Mouse (Mus musculus): ENCODE results near the gene 1600002K03Rik. TPM values are rescaled to one million over a fixed set of nuclear protein-coding genes. Genes with fewer than 3 reads are reported as not detected.

1600002K03Rik gene
- polyA plus RNA-seq, 1 experiment, result 8.4 TPM

DNA sequence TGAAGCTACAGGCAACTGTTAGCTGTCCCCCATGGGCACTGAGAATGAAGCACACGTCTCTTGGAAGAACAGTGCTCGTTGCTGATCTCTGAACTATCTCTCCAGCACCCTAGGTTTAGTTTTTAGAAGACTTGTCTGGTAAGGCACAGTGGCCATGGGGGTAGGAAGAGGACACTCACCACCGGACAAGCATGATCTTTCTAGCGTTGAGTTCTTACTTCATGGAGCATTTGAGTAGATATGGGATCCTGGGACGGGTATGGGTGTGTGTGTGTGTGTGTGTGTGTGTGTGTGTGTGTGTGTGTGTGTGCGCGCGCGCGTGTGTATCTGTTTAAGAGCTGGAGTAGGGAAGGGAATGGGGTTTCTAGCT is 32.1 kb upstream of the 1600002K03Rik start, which contains the start of gene Cbarp:
TSS of gene Cbarp (minus strand) at position 170 of the 370 bp plus-strand sequence.
- Histone ChIP-seq H3K4me3 (ENCODE audit: insufficient read depth, low read length) (peak within 1 kb of the TSS; percentile 25), H3K4me1 (ENCODE audit: control insufficient read depth, insufficient read depth, low read length) (0 out of 2 replicates have a peak, but pooled peaks cover 2% of the 10 kb centered on the region), H3K27ac (ENCODE audit: insufficient read depth, low read length) (peak within 1 kb of the TSS; percentile 81)
- TF ChIP-seq CTCF (IDR thresholded peaks at IDR 0.05; ENCODE audit: borderline replicate concordance, insufficient read depth, low read length), result no peak
- TF ChIP-seq POLR2A (IDR thresholded peaks at IDR 0.05; ENCODE audit: low read depth, low read length), result no peak

DNA sequence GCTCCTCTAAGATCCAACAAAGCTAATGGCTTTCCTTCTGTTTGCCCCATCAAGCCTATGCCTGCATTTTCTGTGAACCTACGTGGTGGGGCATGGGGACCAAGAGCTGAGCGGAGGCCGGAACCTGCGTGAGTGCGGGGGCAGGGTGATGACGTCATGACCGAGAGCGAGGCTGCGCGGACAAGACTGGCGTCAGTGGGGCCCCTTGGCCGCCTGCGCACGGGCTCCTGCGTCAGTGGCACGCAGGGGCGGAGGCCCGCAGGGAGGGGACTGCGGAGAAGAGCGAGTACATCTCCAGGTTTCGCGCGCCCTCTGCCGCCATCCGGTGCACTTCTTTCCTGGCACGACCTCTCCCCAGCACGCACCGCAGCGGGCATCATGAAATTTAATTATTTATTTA is 31.5 kb upstream of the 1600002K03Rik start:
- Histone ChIP-seq H3K4me3 (ENCODE audit: insufficient read depth, low read length) (peak overlapping the region; percentile 25), H3K27ac (ENCODE audit: insufficient read depth, low read length) (peak overlapping the region; percentile 81), H3K4me1 (ENCODE audit: control insufficient read depth, insufficient read depth, low read length) (0 out of 2 replicates have a peak, but pooled peaks cover 2% of the 10 kb centered on the region)
- TF ChIP-seq POLR2A (IDR thresholded peaks at IDR 0.05; ENCODE audit: low read depth, low read length), result peak; percentile 64
- peak; percentile 83 for TF ChIP-seq CTCF (IDR thresholded peaks at IDR 0.05; ENCODE audit: borderline replicate concordance, insufficient read depth, low read length)

DNA sequence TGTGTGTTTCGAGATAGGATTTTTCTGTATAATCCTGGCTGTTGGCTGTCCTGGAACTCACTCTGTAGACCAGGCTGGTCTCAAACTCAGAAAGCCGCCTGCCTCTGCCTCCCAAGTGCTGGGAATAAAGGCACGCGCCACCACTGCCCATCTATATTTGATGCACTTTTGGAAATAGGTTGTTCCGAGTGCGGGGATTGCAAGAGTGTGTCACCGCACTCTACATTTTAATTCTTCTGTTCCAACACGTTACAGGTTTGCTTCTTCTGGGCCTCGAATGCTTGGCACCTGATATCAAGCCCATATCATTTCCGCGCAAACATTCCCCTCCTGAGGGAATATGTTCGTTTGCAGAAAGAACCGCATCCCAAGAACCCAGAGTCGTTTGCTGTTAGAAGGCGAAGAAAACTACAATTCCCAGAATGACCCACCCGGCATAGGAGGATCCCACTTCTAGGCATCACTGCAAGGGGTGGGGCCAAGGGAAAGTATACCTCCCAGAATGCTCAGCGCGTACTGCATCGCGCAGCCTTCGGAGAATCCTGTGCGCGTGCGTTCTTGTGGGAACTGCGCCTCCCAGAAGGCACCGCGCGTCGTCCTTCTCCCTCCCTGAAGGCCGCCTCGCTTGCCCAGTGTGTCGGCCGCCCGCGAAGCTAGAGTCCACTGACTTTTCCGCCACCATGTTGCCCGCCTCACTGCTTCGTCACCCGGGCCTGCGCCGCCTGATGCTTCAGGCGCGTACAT is 30.8 kb upstream of the 1600002K03Rik start:
- Histone ChIP-seq H3K4me1 (ENCODE audit: control insufficient read depth, insufficient read depth, low read length) (peaks cover 4% of the 10 kb centered on the region; the same call in 1 of the 2 replicates), H3K4me3 (ENCODE audit: insufficient read depth, low read length) (peak overlapping the region; percentile 83), H3K27ac (ENCODE audit: insufficient read depth, low read length) (peak overlapping the region; percentile 76)
- TF ChIP-seq CTCF (IDR thresholded peaks at IDR 0.05; ENCODE audit: borderline replicate concordance, insufficient read depth, low read length) (no peak), POLR2A (IDR thresholded peaks at IDR 0.05; ENCODE audit: low read depth, low read length) (peak; percentile 84)

DNA sequence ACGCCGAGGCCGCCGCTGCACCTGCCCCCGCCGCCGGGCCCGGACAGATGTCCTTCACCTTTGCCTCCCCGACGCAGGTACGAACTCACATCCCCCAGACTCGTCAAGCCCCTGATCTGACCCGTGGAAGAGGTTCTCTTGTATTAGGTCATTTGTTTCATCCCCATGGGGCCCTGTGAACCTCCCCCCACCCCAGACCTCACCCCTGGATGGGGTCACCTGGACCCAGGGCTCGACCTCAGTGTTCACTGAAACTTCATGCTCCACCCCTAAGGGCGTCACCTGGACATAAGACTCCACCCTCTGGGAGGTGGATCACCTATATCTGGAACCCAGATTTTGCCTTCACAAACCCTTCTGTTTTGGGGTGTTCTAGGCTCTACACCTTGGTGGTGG is 30.2 kb upstream of the 1600002K03Rik start:
- H3K4me3 ChIP-seq (ENCODE audit: insufficient read depth, low read length), result peak overlapping the region; percentile 83
- H3K4me1 ChIP-seq (ENCODE audit: control insufficient read depth, insufficient read depth, low read length), result peaks cover 4% of the 10 kb centered on the region; the same call in 1 of the 2 replicates
- TF ChIP-seq CTCF (IDR thresholded peaks at IDR 0.05; ENCODE audit: borderline replicate concordance, insufficient read depth, low read length), result no peak
- no peak for TF ChIP-seq POLR2A (IDR thresholded peaks at IDR 0.05; ENCODE audit: low read depth, low read length)
- peak overlapping the region; percentile 62 for H3K27ac ChIP-seq (ENCODE audit: insufficient read depth, low read length)

DNA sequence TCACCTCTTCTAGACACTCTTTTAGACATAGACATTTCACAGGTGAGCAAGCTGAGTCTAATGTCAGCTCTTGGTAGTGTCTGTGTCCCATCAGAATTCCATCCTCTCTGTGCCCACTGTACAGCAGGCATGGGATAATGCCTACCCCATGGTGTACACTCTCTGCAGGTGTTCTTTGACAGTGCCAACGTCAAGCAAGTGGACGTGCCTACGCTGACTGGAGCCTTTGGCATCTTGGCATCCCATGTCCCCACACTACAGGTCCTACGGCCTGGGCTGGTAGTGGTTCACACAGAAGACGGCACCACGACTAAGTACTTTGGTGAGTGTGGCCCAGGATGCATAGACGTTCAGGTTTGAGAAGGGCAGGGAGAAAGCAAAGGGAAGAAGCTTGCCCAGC is 29.1 kb upstream of the 1600002K03Rik start:
- Histone ChIP-seq H3K27ac (ENCODE audit: insufficient read depth, low read length) (no peak overlapping the region), H3K4me3 (ENCODE audit: insufficient read depth, low read length) (no peak overlapping the region), H3K4me1 (ENCODE audit: control insufficient read depth, insufficient read depth, low read length) (peaks cover 2% of the 10 kb centered on the region; the same call in 1 of the 2 replicates)
- TF ChIP-seq POLR2A (IDR thresholded peaks at IDR 0.05; ENCODE audit: low read depth, low read length) (no peak), CTCF (IDR thresholded peaks at IDR 0.05; ENCODE audit: borderline replicate concordance, insufficient read depth, low read length) (no peak)

DNA sequence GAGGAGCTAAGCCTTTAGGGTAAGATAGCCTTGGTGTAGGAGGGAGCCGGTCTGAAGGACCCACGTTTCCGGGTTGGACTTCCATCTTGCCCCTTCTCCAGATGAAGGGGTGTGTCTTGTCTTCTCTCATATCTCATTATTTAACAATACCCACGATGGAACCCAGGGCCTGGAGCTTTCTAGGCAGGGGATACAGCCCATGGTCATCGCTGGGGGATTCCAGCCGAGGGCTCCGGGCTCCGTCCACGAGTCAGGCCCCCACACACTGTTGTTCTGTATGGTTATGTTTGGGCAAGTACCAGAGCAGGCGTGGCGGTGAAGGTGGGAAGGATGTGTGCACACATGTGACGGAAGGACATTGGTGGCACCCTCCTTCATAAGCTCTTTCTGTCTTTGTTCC is 28.6 kb upstream of the 1600002K03Rik start:
- H3K4me3 ChIP-seq (ENCODE audit: insufficient read depth, low read length), result no peak overlapping the region

DNA sequence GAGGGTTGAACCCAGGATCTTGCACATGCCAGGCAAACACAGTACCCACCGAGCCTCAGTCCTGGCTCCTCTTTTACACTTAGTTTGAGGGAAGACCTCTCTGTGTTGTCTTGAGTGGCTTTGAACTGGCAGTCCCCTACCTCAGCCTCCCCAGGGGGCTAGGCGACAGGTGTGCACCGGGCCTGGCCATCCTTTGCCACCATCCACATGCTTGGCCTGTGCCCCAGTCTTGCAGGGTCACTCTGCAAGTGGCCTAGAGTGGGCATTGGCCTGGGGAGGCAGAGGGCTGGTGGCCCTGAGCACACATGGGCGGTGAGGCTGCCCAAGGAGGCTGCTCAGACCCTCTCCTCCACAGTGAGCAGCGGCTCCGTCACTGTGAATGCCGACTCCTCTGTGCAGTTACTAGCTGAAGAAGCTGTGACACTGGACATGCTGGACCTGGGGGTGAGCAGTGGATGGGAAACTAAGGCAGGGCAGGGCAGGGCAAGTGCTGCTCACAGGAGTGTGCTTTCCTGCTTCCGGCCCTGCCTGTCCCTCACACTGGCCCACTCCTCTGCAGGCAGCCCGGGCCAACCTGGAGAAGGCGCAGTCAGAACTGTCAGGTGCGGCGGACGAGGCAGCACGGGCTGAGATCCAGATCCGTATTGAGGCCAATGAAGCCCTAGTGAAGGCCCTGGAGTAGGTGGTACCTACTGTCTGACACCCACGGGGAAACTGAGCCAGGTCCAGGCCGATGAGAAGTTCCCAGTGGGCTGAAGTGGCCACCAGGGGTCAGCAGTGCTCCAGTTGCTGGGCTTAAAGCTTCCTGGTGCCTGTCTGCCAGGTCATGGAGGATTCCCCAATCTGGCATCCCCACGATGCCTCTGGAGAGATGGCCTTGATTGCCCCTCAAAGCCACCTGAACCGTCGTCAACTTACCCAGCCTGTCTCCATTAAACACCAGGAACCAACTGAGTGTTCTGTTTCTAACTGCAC is 27.6 kb upstream of the 1600002K03Rik start:
- TF ChIP-seq POLR2A (IDR thresholded peaks at IDR 0.05; ENCODE audit: low read depth, low read length) (no peak), CTCF (IDR thresholded peaks at IDR 0.05; ENCODE audit: borderline replicate concordance, insufficient read depth, low read length) (peak; percentile 74)
- Histone ChIP-seq H3K4me1 (ENCODE audit: control insufficient read depth, insufficient read depth, low read length) (peaks cover 2% of the 10 kb centered on the region; the same call in 1 of the 2 replicates), H3K27ac (ENCODE audit: insufficient read depth, low read length) (no peak overlapping the region), H3K4me3 (ENCODE audit: insufficient read depth, low read length) (no peak overlapping the region)

More for the DNA sequence above, 28.6 kb upstream of the 1600002K03Rik start:
- Histone ChIP-seq H3K4me1 (ENCODE audit: control insufficient read depth, insufficient read depth, low read length) (peaks cover 2% of the 10 kb centered on the region; the same call in 1 of the 2 replicates), H3K27ac (ENCODE audit: insufficient read depth, low read length) (no peak overlapping the region)
- TF ChIP-seq POLR2A (IDR thresholded peaks at IDR 0.05; ENCODE audit: low read depth, low read length) (no peak), CTCF (IDR thresholded peaks at IDR 0.05; ENCODE audit: borderline replicate concordance, insufficient read depth, low read length) (no peak)

DNA sequence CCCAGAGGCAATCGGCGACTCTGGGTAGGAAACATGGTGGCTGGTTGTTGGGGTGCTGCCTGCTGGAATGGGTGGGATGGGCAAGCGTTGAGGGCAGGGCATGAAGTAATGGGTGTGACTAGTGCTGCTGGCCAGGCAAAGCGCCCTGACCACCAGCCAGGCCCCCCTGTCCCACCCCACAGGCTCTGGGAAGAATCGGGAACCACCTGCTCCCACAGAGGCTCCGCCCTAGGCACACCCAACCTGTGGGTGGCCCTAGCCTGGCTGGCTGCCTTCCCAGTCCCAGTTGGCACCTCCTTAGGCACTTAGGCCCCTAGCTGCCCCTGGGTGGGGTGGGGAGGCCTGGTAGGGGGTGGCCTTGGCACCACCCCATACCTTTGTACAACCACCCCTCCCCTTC is 26.8 kb upstream of the 1600002K03Rik start:
- TF ChIP-seq POLR2A (IDR thresholded peaks at IDR 0.05; ENCODE audit: low read depth, low read length), result no peak
- no peak for TF ChIP-seq CTCF (IDR thresholded peaks at IDR 0.05; ENCODE audit: borderline replicate concordance, insufficient read depth, low read length)
- no peak overlapping the region for H3K4me3 ChIP-seq (ENCODE audit: insufficient read depth, low read length)
- peaks cover 2% of the 10 kb centered on the region; the same call in 1 of the 2 replicates for H3K4me1 ChIP-seq (ENCODE audit: control insufficient read depth, insufficient read depth, low read length)
- no peak overlapping the region for H3K27ac ChIP-seq (ENCODE audit: insufficient read depth, low read length)

DNA sequence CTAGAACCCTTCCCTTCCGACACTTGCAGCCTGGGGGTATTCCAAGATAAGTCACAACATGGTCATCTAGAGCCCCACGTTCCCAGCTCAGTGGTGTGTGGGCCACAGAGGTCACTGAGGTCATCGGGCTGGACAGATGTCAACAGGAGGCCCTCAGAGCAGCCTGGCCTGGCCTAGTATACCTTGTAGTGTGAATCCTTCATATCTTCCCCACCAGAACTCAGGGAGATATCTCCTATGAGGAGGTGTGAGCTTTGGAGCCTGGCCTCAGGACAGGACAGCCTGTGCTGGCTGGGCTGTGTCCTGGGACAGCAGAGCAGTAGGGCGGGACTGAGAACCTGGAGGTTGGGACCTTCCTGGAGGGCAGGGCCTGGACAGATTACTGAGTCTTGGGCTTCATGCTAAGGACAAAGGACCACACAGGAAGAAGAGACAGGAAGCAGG is 26.2 kb upstream of the 1600002K03Rik start:
- TF ChIP-seq CTCF (IDR thresholded peaks at IDR 0.05; ENCODE audit: borderline replicate concordance, insufficient read depth, low read length) (no peak), POLR2A (IDR thresholded peaks at IDR 0.05; ENCODE audit: low read depth, low read length) (no peak)
- no peak overlapping the region for H3K4me3 ChIP-seq (ENCODE audit: insufficient read depth, low read length)
- H3K27ac ChIP-seq (ENCODE audit: insufficient read depth, low read length), result no peak overlapping the region
- peaks cover 2% of the 10 kb centered on the region; the same call in 1 of the 2 replicates for H3K4me1 ChIP-seq (ENCODE audit: control insufficient read depth, insufficient read depth, low read length)

Data from embryonic fibroblast, embryonic 13.5 days (primary cell).